Mouse (Mus musculus): ENCODE results near the gene Fuca1. TPM values are rescaled to one million over a fixed set of nuclear protein-coding genes. Genes with fewer than 3 reads are reported as not detected.

The Fuca1 gene
- polyA plus RNA-seq, 1 experiment: 43.5 TPM

DNA sequence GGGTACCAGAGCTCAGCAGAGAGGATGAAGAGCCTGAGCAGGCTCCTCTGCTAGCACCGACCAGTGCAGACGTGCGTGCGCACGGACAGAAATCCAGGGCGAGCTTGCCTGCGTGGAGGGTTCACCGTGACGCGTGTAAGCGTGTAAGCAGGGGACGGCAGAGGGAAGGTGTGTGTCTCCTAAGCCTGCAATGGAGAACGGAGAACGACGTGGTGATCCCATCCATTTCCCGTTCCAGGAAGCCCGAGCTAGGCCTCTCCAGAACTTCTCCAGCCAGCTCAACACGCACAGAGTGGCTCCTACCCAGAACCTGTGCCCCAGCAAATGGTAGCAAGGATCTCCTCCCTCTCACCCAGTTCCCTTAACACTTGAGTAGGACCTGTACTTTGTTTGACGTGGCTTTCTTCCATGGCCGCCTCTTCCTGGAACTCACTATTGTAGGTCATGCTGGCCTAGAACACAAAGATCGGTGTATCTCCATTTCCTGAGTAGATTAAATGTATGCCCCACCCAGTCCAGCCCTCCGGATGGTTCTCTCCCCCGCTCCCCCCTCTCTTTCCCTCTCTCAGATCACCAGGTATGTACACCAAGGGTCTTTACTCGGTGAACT is 32.0 kb upstream of the Fuca1 start:
- no peak for DNase-seq
- peaks cover 14% of the 10 kb centered on the region for H3K4me1 ChIP-seq (replicated peaks; ENCODE audit: control insufficient read depth, insufficient read depth, low read length)
- TF ChIP-seq POLR2A (IDR thresholded peaks at IDR 0.05; ENCODE audit: control insufficient read depth, extremely low read depth, insufficient read depth, low read length, poor library complexity) (no peak), CTCF (IDR thresholded peaks at IDR 0.05; ENCODE audit: borderline replicate concordance, control insufficient read depth, extremely low read depth, insufficient read depth, low read length, poor library complexity) (no peak)
- no peaks in the 10 kb centered on the region for H3K36me3 ChIP-seq (ENCODE audit: control insufficient read depth, insufficient read depth, low read length)
- H3K4me3 ChIP-seq (ENCODE audit: control insufficient read depth, insufficient read depth, low read length): no peak overlapping the region
- no peak overlapping the region for H3K27ac ChIP-seq (ENCODE audit: control insufficient read depth, insufficient read depth, low read length)
- no peaks in the 10 kb centered on the region for H3K27me3 ChIP-seq (ENCODE audit: control insufficient read depth, insufficient read depth, low read length)
- 92% methylated on average over 24 of the region's 24 CpGs for WGBS

DNA sequence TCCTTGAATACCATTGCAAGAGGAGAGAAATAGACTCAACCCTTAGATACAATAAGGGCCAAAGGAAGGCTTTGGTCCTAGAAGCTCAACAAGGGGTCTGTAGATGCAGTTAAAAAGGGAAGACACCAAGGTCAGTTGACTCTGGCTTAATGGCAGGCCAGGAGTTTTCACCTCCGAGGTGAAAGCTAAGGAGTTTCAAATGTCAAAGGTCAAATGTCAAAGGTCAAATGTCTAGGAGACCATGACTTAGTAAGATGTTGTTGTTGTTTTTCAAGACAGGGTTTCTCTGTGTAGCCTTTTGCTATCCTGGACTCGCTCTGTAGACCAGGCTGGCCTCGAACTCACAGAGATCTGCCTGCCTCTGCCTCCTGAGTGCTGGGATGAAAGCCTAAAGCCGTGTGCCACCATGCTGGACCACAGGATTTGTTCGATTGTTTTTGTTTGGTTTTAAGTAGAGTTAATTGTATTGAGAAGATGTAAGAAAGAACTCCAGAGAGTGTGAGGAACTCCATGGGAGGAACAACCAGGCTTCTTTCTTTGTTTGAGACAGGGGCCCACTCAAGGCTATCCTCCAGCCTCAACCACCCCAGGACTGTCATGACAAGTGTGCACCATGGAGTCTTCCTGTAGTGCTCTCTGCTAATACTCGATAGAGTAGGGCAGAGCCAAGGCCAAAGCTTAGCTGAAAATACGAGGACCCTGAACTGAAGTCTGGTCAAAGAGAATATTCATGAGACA is 31.2 kb upstream of the Fuca1 start:
- no peak for DNase-seq
- peaks cover 10% of the 10 kb centered on the region for H3K4me1 ChIP-seq (replicated peaks; ENCODE audit: control insufficient read depth, insufficient read depth, low read length)
- 88% methylated on average over 7 of the region's 7 CpGs for WGBS
- no peak overlapping the region for H3K27ac ChIP-seq (ENCODE audit: control insufficient read depth, insufficient read depth, low read length)
- no peaks in the 10 kb centered on the region for H3K36me3 ChIP-seq (ENCODE audit: control insufficient read depth, insufficient read depth, low read length)
- TF ChIP-seq CTCF (IDR thresholded peaks at IDR 0.05; ENCODE audit: borderline replicate concordance, control insufficient read depth, extremely low read depth, insufficient read depth, low read length, poor library complexity): no peak
- no peak for TF ChIP-seq POLR2A (IDR thresholded peaks at IDR 0.05; ENCODE audit: control insufficient read depth, extremely low read depth, insufficient read depth, low read length, poor library complexity)
- H3K4me3 ChIP-seq (ENCODE audit: control insufficient read depth, insufficient read depth, low read length): no peak overlapping the region
- no peaks in the 10 kb centered on the region for H3K27me3 ChIP-seq (ENCODE audit: control insufficient read depth, insufficient read depth, low read length)

DNA sequence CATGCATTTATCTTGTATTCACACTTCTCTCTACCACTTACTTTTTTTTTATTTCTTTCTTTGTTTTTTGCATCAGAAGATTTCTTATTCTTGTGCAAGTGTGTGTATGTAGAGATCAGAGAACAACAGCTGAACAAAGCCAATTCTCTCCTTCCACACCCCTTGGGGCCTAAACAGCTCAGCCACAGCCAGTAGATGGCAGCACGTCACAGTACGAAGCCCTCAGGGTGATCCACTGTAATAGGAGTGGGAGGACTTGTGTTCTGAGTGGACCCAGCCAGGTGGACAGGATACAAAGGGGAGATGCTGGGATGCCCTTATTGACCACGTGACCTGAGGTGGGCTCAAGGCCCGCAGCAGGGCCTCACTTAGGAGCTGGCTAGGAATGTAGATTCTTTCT is 30.7 kb upstream of the Fuca1 start:
- H3K27ac ChIP-seq (ENCODE audit: control insufficient read depth, insufficient read depth, low read length): no peak overlapping the region
- H3K36me3 ChIP-seq (ENCODE audit: control insufficient read depth, insufficient read depth, low read length): no peaks in the 10 kb centered on the region
- WGBS: 1% methylated on average over 4 of the region's 4 CpGs
- H3K4me3 ChIP-seq (ENCODE audit: control insufficient read depth, insufficient read depth, low read length): no peak overlapping the region
- TF ChIP-seq POLR2A (IDR thresholded peaks at IDR 0.05; ENCODE audit: control insufficient read depth, extremely low read depth, insufficient read depth, low read length, poor library complexity) (no peak), CTCF (IDR thresholded peaks at IDR 0.05; ENCODE audit: borderline replicate concordance, control insufficient read depth, extremely low read depth, insufficient read depth, low read length, poor library complexity) (peak; percentile 72; the same call in 1 of the 2 replicates)
- H3K27me3 ChIP-seq (ENCODE audit: control insufficient read depth, insufficient read depth, low read length): no peaks in the 10 kb centered on the region
- peak; percentile 87 for DNase-seq
- H3K4me1 ChIP-seq (replicated peaks; ENCODE audit: control insufficient read depth, insufficient read depth, low read length): peaks cover 9% of the 10 kb centered on the region

DNA sequence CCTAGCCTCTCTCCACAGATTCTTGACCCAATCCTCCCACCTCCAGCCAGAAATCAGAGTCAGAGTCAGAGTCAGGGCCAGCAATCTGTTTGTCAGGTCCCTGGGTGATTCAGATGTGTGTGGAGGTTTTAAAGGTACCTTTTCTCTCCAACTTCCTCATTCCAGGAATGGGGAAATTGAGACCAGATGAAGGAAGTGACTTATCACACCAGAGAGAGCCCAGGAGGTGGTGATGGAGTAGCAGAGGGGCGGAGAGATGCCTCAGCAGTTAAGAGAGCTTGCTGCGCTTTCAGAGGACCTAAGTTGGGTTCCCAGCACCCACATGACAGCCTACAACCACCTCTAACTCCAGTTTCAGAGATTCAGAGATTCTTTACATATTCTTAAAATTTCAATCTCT is 29.0 kb upstream of the Fuca1 start:
- H3K36me3 ChIP-seq (ENCODE audit: control insufficient read depth, insufficient read depth, low read length): no peaks in the 10 kb centered on the region
- H3K4me1 ChIP-seq (replicated peaks; ENCODE audit: control insufficient read depth, insufficient read depth, low read length): peaks cover 18% of the 10 kb centered on the region
- no peak overlapping the region for H3K4me3 ChIP-seq (ENCODE audit: control insufficient read depth, insufficient read depth, low read length)
- no peaks in the 10 kb centered on the region for H3K27me3 ChIP-seq (ENCODE audit: control insufficient read depth, insufficient read depth, low read length)
- no peak overlapping the region for H3K27ac ChIP-seq (ENCODE audit: control insufficient read depth, insufficient read depth, low read length)
- no peak for DNase-seq
- WGBS: 88% methylated on average over 2 of the region's 2 CpGs
- no peak for TF ChIP-seq POLR2A (IDR thresholded peaks at IDR 0.05; ENCODE audit: control insufficient read depth, extremely low read depth, insufficient read depth, low read length, poor library complexity)

DNA sequence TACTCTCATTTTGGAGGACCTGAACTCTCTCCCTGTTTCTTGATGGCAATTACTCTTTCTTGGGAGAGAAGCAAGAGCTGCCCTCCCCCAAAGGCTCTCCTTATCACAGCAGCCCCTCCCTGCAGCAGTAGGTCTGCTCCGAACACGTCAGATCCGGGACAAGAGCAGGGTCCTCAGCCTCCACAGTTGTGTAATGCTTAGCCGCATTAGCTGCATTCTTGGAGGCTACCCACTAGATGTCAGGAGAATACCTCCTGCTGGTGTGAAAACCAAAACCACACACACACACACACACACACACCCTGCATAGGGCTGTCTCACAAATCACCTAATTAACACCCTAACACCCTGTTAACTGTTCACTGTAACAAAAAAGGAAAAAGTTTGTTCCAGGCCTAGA is 27.7 kb upstream of the Fuca1 start:
- Histone ChIP-seq H3K4me1 (replicated peaks; ENCODE audit: control insufficient read depth, insufficient read depth, low read length) (peaks cover 28% of the 10 kb centered on the region), H3K36me3 (ENCODE audit: control insufficient read depth, insufficient read depth, low read length) (no peaks in the 10 kb centered on the region), H3K4me3 (ENCODE audit: control insufficient read depth, insufficient read depth, low read length) (no peak overlapping the region), H3K27ac (ENCODE audit: control insufficient read depth, insufficient read depth, low read length) (no peak overlapping the region), H3K27me3 (ENCODE audit: control insufficient read depth, insufficient read depth, low read length) (no peaks in the 10 kb centered on the region)
- DNase-seq: no peak
- 85% methylated on average over 4 of the region's 4 CpGs for WGBS
- TF ChIP-seq POLR2A (IDR thresholded peaks at IDR 0.05; ENCODE audit: control insufficient read depth, extremely low read depth, insufficient read depth, low read length, poor library complexity): no peak
- TF ChIP-seq CTCF (IDR thresholded peaks at IDR 0.05; ENCODE audit: borderline replicate concordance, control insufficient read depth, extremely low read depth, insufficient read depth, low read length, poor library complexity): no peak

DNA sequence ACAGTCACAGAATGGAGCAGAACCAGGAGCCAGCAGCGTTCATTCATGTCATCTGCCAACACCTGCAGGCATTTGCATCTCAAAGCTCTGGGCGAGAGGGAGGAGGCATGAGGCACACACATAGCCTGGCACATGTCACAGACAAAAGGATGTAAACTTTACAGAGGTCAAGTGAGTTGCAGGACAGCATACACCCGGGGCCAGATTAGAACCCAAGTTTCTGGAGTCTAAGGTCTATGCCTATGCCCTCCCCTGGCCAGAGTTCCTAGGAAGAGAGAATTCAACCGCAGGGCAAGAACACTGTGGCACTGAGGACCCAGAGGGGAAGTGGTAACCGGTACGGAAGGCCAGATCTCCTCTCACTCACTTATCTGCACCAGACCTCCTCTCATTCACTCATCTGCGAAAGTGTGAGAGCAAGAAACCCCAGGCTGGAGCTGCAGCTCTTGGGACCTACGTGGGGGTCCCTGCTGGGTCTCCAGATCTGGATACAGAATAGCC is 25.4 kb upstream of the Fuca1 start, which contains the start of gene Cnr2:
Gene Cnr2 (plus strand): TSS at position 324 of the 501 bp plus-strand sequence.
- no peaks in the 10 kb centered on the region for H3K27me3 ChIP-seq (ENCODE audit: control insufficient read depth, insufficient read depth, low read length)
- peaks cover 35% of the 10 kb centered on the region for H3K4me1 ChIP-seq (replicated peaks; ENCODE audit: control insufficient read depth, insufficient read depth, low read length)
- no peaks in the 10 kb centered on the region for H3K36me3 ChIP-seq (ENCODE audit: control insufficient read depth, insufficient read depth, low read length)
- 2% methylated on average over 8 of the region's 8 CpGs for WGBS
- peak; percentile 63 for DNase-seq
- TF ChIP-seq POLR2A (IDR thresholded peaks at IDR 0.05; ENCODE audit: control insufficient read depth, extremely low read depth, insufficient read depth, low read length, poor library complexity) (no peak), CTCF (IDR thresholded peaks at IDR 0.05; ENCODE audit: borderline replicate concordance, control insufficient read depth, extremely low read depth, insufficient read depth, low read length, poor library complexity) (no peak)
- peak within 1 kb of the TSS; percentile 49 for H3K4me3 ChIP-seq (ENCODE audit: control insufficient read depth, insufficient read depth, low read length)
- peak within 1 kb of the TSS; percentile 90 for H3K27ac ChIP-seq (ENCODE audit: control insufficient read depth, insufficient read depth, low read length)
